Mouse (Mus musculus): ENCODE data around the gene Med13.

DNA sequence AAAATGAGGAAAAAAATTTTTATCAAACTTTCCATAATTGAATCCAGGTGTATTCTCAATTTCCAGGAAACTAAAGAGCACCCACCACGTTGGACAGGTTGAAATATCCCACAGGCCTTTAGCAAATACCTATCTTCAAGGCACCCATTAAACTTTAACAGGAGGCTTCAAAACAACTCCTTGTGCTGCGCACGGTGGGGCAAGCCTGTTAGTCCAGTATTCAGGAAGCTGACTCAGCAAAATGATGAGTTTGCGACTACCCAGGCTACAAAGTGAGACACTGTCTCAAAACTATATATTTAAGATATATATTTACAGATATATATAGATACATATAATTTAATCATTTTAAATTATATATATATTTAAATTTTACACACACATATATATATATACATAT lies 125.0 kb downstream of the Med13 start:
- no peak for TF ChIP-seq GATA1 (IDR thresholded peaks at IDR 0.05; ENCODE audit: borderline replicate concordance, low read length)
- no peak for TF ChIP-seq CTCF (IDR thresholded peaks at IDR 0.05; ENCODE audit: low read depth, low read length)
- no peak for TF ChIP-seq POLR2AphosphoS5 (IDR thresholded peaks at IDR 0.05; ENCODE audit: insufficient replicate concordance, low read depth, low read length)
- TF ChIP-seq GATA2 (IDR thresholded peaks at IDR 0.05; ENCODE audit: borderline replicate concordance, low read depth, low read length) = no peak
- TF ChIP-seq TAL1 (conservative IDR thresholded peaks at IDR 0.05; ENCODE audit: low read depth, low read length) = no peak

Data from G1E (cell line).